Mouse (Mus musculus) layer of hippocampus, adult 9-10 months (tissue): ENCODE data around the gene Akr1c12.
A peak's percentile ranks its signal among the peaks of the same experiment; 100 is the strongest.
"Not testable (repeated sequence)": the region's sequence is repeated elsewhere in the genome, so short reads cannot be mapped to it uniquely, and the experiment has no call there.

Experiments
- DNase-seq: peaks from one replicate; pipeline ENCODE4 v3.0.0; 2022; ENCODE audit warnings: low spot score

Gene Akr1c12

GRCm38 (mm10) chr13:4279284-4279683 is at the start of gene Akr1c12:
Gene Akr1c12, minus strand, starts transcription at chr13:4279433.
- no peak for DNase-seq

DNA sequence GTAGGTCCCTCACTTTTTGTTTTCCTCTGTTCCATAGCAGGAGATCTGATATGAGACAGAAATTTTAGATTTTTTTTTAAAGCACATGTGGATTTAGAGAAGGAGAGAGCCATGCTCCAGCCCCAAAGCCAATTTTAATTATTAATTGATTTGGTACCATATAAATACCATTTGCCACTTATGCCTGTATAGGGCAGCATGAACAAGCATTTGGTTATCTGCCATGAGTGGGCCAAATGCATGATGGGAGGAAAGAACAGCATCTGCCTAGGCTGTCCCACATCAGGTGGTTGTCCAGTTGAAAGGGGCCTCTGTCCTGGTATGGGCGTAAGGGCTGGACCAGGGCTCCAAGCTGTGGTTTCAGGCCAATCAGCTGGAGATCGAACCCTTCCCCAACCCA is 39.5 kb upstream of the Akr1c12 start:
- DNase-seq: no peak

DNA sequence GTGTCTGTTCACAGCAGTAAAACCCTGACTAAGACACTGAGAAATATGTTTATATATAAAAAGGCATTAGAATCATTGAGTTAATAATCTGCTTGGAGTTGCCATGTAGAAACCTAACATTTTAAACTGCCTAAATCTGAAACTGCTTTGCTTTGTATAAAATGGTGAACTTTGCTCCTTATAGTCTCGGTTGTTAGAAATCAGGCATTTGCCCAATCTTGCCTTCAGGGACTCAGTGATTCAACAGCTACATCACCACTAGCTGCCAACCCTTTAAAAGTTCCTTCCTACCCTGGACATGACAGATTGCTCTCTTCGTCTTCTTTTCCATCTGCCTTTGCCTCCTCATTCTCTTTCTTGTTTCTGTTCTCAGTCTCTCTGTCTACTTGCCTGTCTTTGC is 34.7 kb upstream of the Akr1c12 start:
- no peak for DNase-seq

DNA sequence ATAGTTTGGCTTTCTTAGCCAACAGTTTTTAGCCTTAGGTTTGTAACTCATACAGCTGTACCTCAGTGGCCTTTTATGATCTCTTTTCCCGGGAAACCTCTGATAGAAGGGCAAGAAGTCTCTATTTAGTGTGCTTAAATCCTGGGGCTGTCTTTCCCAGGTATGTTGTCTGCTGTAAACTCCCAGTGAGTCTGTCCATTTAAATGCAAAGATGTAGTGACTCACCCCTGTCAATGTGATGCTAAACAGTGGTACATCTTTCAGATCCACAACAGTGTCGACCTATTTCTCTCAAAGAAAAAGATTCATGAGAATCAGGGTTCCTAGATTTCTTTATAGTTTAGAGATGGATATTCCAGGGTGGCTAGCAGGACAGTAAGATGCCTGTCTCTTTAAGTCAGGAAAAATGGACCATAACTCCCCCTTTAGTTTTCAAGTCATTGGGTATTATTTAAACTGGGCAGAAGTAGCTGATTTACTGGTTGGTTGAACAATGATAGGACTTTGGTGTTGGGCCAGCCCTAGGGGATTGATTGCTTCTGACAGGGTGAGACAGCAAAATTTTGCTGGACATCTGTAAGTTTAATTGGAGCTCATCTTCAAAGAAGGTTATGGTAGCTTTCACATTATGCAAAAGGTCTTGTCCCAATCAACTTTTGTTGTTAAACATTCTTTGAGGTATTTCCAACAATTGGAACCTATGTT is 25.8 kb upstream of the Akr1c12 start:
- no peak for DNase-seq

- no peak for DNase-seq
These were observed 17.8 kb upstream of the Akr1c12 start for GRCm38 (mm10) chr13:4296991-4297390.

DNA sequence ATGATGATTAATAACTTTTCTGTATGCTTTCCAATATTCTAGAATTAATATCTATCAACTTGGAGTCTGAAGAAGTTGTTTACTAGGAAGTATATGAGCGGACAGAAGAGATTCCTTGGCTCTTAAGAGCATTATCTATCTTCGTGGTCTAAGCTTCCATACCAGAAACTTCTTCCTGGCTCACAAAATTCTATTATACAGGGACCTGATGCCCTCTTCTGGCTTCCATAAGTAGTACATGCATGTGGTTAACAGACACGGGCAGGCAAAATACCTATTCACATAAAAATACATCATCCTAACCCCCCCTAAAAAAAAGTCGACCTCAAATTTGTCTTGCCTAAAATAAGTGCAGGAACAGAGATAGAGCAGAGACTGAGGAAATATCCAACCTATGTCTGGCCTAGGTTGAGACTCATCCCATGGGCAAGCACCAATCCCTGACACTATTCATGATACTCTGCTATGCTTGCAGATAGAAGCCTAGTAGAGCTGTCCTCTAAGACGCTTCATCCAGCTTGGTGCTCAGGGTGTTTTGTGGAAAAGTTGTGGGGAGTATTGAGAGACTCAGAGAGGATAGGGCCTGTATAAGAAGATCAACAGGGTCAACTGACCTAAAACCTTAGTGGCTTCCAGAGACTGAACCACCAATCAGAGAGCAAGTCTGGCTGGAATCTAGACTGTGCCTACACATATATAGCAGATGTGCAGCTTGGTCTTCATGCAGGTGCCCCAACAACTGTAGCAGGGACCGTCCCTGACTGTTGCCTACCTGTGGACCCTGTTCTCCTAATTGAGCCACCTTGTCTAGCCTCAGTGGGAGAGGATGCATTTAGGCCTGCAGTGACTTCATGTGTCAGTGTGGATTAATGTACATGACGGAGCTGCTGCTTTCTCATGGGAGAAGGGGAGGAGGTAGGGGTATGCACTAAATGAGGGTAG is 2.5 kb upstream of the Akr1c12 start:
- peak; percentile 21 for DNase-seq

GRCm38 (mm10) chr13:4277526-4277925 is 1.7 kb downstream of the Akr1c12 start:
- no peak for DNase-seq

GRCm38 (mm10) chr13:4270860-4271259 is 8.4 kb downstream of the Akr1c12 start:
- no peak for DNase-seq

- not testable (repeated sequence) for DNase-seq
These were observed 13.8 kb downstream of the Akr1c12 start for GRCm38 (mm10) chr13:4265455-4265854.

DNA sequence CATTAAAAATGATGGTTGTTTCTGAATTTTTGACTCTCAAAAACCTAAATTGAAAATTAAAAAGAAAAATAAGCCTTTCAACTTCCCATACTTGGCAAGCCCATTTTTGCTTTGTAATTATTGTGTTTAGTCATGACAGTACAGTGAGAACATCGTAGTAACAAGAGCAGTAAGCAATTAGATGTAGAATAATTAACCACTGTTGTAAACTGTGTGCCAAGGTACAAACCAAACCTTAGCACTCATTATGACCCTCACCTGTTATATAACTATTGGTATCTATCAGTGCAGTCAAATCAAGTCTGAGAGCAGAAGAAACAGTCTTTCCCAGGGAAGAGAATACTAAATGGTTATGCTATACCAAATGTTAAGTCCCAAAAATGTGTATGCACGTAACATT is 14.2 kb downstream of the Akr1c12 start:
- DNase-seq: no peak

- DNase-seq: no peak
These were observed 14.6 kb downstream of the Akr1c12 start for GRCm38 (mm10) chr13:4264612-4265011.

DNA sequence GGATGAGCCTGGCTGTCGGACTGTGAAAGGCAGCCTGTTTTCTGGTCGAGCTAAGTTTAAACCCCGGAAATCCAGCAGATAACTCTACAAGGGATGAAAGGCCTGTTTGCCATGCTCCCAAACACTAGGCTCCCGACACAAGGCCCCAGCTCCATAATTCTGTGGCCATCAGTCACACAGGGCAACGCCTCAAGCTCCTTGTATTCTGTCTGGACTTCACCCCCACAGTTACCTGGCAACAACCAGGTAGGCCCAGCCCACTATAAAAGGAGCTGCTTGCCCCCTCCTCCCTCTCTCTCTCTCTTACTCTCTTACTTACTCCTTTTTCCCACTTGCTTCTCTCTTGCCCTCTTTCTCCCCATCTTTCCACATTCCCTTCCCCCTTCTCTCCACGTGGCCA is 21.9 kb downstream of the Akr1c12 start:
- no peak for DNase-seq

DNA sequence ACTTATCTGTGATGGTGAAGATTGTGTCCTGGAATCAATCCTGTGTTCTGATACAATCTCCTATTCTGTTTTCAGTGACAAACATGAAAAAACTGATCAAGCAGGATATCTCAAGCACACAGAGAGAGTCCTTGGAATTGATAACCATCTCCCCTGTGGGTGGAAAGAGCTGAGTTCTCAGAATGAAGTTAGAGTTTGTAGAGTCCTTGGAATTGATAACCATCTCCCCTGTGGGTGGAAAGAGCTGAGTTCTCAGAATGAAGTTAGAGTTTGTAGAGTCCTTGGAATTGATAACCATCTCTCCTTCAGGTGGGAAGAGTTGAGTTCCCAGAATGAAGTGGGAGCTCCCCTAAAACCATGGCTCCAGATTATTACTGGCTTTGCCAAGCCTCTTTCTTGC is 22.3 kb downstream of the Akr1c12 start:
- DNase-seq: not testable (repeated sequence)

DNA sequence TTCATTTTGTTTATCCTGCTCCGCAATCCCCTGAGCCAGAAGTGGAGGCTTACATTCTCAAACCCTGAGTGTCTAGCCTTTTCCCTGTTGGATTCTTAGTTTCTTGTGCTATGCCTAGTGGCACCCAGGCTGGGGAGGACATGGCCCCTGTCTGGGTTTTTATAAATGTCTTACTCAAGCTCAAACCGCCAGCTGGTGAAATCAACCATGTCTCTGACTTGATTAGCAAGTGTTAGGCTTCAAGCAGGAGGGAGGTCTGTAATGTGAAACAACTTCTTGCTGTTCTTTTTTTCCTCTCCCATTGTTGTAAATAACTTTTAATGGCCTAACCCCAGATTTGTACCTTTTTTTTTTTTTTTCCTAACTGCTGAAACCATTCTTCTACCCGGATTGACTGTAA is 29.9 kb downstream of the Akr1c12 start:
- no peak for DNase-seq

DNA sequence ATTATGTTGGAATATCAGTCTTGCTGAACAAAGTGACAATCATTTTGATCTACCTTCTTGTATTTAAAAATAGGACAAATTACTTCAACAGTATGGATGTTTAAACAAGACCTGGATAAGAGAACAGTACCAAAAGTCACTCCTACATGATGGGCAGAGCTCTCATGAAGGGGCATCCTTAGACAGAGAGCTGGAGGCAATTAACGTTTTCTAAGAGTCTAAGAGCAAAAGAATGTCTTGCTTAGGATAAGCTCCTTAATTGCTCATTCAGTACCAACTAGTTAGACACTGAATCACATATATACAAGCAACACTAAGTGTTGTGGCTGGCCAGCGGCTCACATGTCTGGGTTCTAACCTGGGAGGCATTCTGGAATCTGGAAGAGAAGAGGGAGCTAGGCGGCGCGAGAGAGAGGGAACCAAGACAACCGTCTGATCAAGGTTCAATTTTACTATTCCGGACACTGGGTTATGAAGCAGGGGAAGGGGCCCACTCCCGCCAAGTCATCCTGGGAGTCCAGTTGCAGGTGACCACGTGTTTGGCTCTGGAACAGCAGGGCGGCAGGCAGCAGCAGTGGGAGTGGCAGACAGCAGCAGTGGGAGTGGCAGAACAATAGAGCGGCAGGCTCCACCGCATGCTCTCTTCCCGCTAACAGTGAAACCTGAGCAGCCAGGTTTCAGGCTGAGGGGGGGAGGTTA is 34.2 kb downstream of the Akr1c12 start:
- DNase-seq: no peak

GRCm38 (mm10) chr13:4233536-4234172 is 45.6 kb downstream of the Akr1c12 start:
- no peak for DNase-seq

DNA sequence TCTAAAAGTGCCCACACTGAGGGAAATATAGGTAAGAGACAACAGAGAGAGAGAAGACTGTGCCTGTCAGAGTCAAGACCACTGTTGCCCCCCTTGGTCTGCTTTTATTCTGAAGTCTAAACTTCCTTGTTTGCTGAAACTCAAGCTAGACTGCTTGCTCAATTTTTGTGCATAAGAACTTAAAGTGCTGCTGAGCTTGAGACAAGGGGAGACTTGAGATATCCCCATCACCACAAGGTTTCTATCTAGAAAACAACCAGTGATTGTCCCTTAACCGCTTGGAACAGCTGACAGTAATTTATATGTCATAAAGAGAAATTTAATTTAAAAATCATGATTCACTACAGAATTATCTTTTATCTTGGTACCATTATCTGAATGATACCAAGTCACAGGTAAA is 46.1 kb downstream of the Akr1c12 start:
- no peak for DNase-seq

DNA sequence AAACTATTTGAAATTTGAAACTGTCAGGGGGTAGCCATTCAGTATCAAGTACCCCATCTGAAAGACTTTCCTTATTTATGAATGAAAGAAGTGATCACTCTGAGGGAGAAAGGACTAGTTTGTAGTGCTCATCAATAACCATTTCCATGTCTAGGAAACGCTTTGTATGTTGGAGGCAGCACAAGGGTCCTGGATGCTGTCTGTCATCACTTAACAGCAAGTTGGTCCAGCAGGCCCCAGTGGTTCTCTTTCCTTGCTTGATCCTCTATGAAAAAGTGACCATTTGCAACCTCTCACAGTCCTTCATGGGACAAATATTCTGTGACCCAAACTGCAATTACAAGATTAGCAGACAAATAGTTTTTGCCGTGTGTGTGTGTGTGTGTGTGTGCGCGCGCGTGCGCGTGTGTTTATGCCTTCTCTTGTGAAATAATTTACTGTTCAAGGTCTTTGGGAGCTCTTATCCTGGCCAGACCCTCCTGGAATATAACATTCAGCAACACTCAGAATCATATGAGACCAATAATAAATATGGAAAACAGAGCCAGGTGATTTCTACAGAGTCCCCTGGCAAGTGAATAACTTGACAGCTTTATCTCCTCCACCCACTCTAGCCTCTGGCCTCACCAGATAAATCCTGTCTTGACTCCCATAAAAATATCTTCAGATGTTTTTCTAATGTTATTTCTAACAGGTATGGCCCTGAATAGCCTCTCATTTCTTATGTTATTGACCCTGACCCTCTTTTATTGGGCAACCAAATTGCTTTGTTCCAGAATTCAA is 48.2 kb downstream of the Akr1c12 start:
- no peak for DNase-seq

DNA sequence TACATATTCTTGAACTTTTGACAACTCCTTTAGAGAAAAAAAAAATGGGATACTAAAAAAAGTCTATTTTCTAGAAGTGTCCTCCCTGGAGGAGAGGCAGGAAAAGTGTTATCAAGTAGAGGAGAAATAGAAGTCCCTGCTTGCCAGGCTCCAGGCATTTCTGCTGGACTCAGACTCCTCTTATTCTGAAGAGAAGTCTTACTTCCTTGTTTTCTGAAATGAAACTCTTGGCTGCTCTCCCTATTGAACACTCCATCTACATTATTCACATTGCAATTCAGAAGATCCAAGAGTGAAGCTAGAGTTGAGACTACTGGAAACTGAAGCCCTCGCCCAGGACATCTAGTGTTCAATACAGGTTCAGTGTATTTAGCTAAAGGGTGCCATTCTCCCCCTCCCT is 50.8 kb downstream of the Akr1c12 start, which contains the start of gene Akr1c19:
Gene Akr1c19 (plus strand): TSS at position 260 of the 400 bp plus-strand sequence.
- no peak for DNase-seq
